Mouse (Mus musculus) midbrain, postnatal 0 days (tissue): ENCODE results near the gene Psmd9. TPM values are rescaled to one million over a fixed set of nuclear protein-coding genes. Genes with fewer than 3 reads are reported as not detected.

Experiments
- ATAC-seq: fragments of 200-750 bp; cut with Nextera tagmentation; 2 replicates; pipeline ENCODE4 v1.8.0; 2017; ENCODE audit warnings: moderate number of reproducible peaks, mild to moderate bottlenecking, moderate TSS enrichment, moderate library complexity; ENCODE audit not compliant: low FRiP score
- DNase-seq: peaks from one replicate; pipeline ENCODE4 v3.0.0-alpha.2; 2015; ENCODE audit warnings: low spot score
- H3K27ac ChIP-seq: fragments of 300-500 bp; sonication (generic); 2 replicates; pipeline ENCODE4 v1.5.1; 2014; ENCODE audit warnings: low read depth, mild to moderate bottlenecking, low read length, mixed read lengths
- H3K27me3 ChIP-seq: fragments of 300-500 bp; sonication (generic); 2 replicates; pipeline ENCODE4 v1.6.1; 2014; ENCODE audit warnings: low read length, control low read depth, mixed read lengths; ENCODE audit not compliant: insufficient read depth
- H3K36me3 ChIP-seq: fragments of 300-500 bp; sonication (generic); 2 replicates; pipeline ENCODE4 v1.6.1; 2014; ENCODE audit warnings: low read length, control low read depth, mixed read lengths; ENCODE audit not compliant: insufficient read depth
- H3K4me1 ChIP-seq: fragments of 300-500 bp; sonication (generic); 2 replicates; pipeline ENCODE4 v1.6.1; 2014; ENCODE audit warnings: mild to moderate bottlenecking, control low read depth, antibody characterized with exemption, low read length, mixed read lengths; ENCODE audit not compliant: insufficient read depth
- H3K4me2 ChIP-seq: fragments of 300-500 bp; sonication (generic); 2 replicates; pipeline ENCODE4 v1.6.1; 2014; ENCODE audit warnings: low read depth, mild to moderate bottlenecking, low read length, mixed read lengths; ENCODE audit not compliant: poor library complexity, severe bottlenecking
- H3K4me3 ChIP-seq: fragments of 300-500 bp; sonication (generic); 2 replicates; pipeline ENCODE4 v1.5.1; 2014; ENCODE audit warnings: low read depth, mild to moderate bottlenecking, low read length, moderate library complexity
- H3K9ac ChIP-seq: fragments of 300-500 bp; sonication (generic); replicated peaks from 2 replicates; pipeline ENCODE4 v1.6.1; 2014; ENCODE audit warnings: mild to moderate bottlenecking, low read length, moderate library complexity, mixed read lengths; ENCODE audit not compliant: poor library complexity, severe bottlenecking
- H3K9me3 ChIP-seq: fragments of 300-500 bp; sonication (generic); 2 replicates; pipeline ENCODE4 v1.6.1; 2016; ENCODE audit warnings: low read length, control low read depth
- CTCF ChIP-seq: IDR thresholded peaks from 2 replicates; pipeline ENCODE4 v1.5.1; 2016; ENCODE audit warnings: antibody characterized with exemption, mild to moderate bottlenecking
- WGBS: fragments of 180-500 bp; shearing (Covaris S2); extraction: QIAGEN DNeasy Blood & Tissue Kit; methylation state at CpG from one replicate; pipeline ENCODE4 v1.1.7; 2014; 5-methylcytosine and 5-hydroxymethylcytosine counted together
- polyA plus RNA-seq: library from polyadenylated mRNA; unstranded; fragments of >200 nt; fragmentation: Nextera tagmentation; extraction: Ambion mirVana; gene quantifications from 2 replicates; pipeline ENCODE4 v1.2.1, GENCODE M21; 2015
- total RNA-seq: library from RNA; depleted of rRNA; stranded (reverse); fragments of >200 nt; gene quantifications from 2 replicates; pipeline ENCODE4 v1.2.3, GENCODE M21; 2014

Psmd9 gene
- total and polyA plus RNA-seq, 2 experiments from 2014 or later: 26.5 to 81.8 TPM

- H3K36me3 ChIP-seq: no peaks in the 10 kb centered on the region
- H3K4me2 ChIP-seq: peak overlapping the region; percentile 99
- ATAC-seq: no peak
- H3K9ac ChIP-seq: peak overlapping the region; percentile 97
- no peaks in the 10 kb centered on the region for H3K27me3 ChIP-seq
- H3K4me3 ChIP-seq: peak overlapping the region; percentile 91
- H3K4me1 ChIP-seq: peaks cover 21% of the 10 kb centered on the region
- WGBS: under 1% methylated on average over 13 of the region's 13 CpGs
- no peak for TF ChIP-seq CTCF
- peak; percentile 85 for DNase-seq
- H3K9me3 ChIP-seq: no peaks in the 10 kb centered on the region
- peak overlapping the region; percentile 99 for H3K27ac ChIP-seq
Observed at GRCm38 (mm10) chr5:123136361-123137043, 32.7 kb upstream of the Psmd9 start.

- Histone ChIP-seq H3K4me2 (peak overlapping the region; percentile 99), H3K27ac (peak overlapping the region; percentile 99), H3K4me3 (peak overlapping the region; percentile 91), H3K9ac (peak overlapping the region; percentile 97), H3K9me3 (no peaks in the 10 kb centered on the region), H3K4me1 (peaks cover 21% of the 10 kb centered on the region), H3K36me3 (no peaks in the 10 kb centered on the region), H3K27me3 (no peaks in the 10 kb centered on the region)
- 1% methylated on average over 20 of the region's 20 CpGs for WGBS
- no peak for TF ChIP-seq CTCF
- DNase-seq (peak; percentile 74), ATAC-seq (no peak)
Observed at GRCm38 (mm10) chr5:123137044-123137909, 31.9 kb upstream of the Psmd9 start.

- H3K4me1 ChIP-seq: peaks cover 21% of the 10 kb centered on the region
- ATAC-seq: no peak
- no peaks in the 10 kb centered on the region for H3K36me3 ChIP-seq
- H3K9me3 ChIP-seq: no peaks in the 10 kb centered on the region
- DNase-seq: no peak
- H3K9ac ChIP-seq: peak overlapping the region; percentile 97
- 0% methylated on average over 6 of the region's 6 CpGs for WGBS
- TF ChIP-seq CTCF: no peak
- peak overlapping the region; percentile 91 for H3K4me3 ChIP-seq
- no peaks in the 10 kb centered on the region for H3K27me3 ChIP-seq
- H3K4me2 ChIP-seq: peak overlapping the region; percentile 99
- peak overlapping the region; percentile 99 for H3K27ac ChIP-seq
Observed at GRCm38 (mm10) chr5:123137910-123138229, 31.3 kb upstream of the Psmd9 start.

- no peaks in the 10 kb centered on the region for H3K27me3 ChIP-seq
- H3K9me3 ChIP-seq: no peaks in the 10 kb centered on the region
- peak overlapping the region; percentile 99 for H3K4me2 ChIP-seq
- peak; percentile 72 for DNase-seq
- peak overlapping the region; percentile 99 for H3K27ac ChIP-seq
- H3K36me3 ChIP-seq: no peaks in the 10 kb centered on the region
- H3K4me1 ChIP-seq: peaks cover 21% of the 10 kb centered on the region
- H3K4me3 ChIP-seq: peak overlapping the region; percentile 91
- under 1% methylated on average over 30 of the region's 40 CpGs for WGBS
- H3K9ac ChIP-seq: peak overlapping the region; percentile 97
- ATAC-seq: peak; percentile 26
- peak; percentile 20 for TF ChIP-seq CTCF
Observed at GRCm38 (mm10) chr5:123138230-123138911, 30.8 kb upstream of the Psmd9 start.

GRCm38 (mm10) chr5:123138953-123139721, 30.1 kb upstream of the Psmd9 start:
- peak; percentile 90 for DNase-seq
- WGBS: 1% methylated on average over 38 of the region's 39 CpGs
- 0 out of 2 replicates have a peak, but pooled peaks have one; percentile 17 for ATAC-seq

More at GRCm38 (mm10) chr5:123138953-123139721, 30.1 kb upstream of the Psmd9 start:
- no peaks in the 10 kb centered on the region for H3K36me3 ChIP-seq
- no peaks in the 10 kb centered on the region for H3K9me3 ChIP-seq
- H3K9ac ChIP-seq: peak overlapping the region; percentile 97
- H3K27ac ChIP-seq: peak overlapping the region; percentile 99
- peak overlapping the region; percentile 99 for H3K4me2 ChIP-seq
- H3K4me1 ChIP-seq: peaks cover 22% of the 10 kb centered on the region
- no peak for TF ChIP-seq CTCF
- H3K4me3 ChIP-seq: peak overlapping the region; percentile 91
- no peaks in the 10 kb centered on the region for H3K27me3 ChIP-seq
